Mouse (Mus musculus) thymus, adult 2 months (tissue): ENCODE results near the gene Ehd4. TPM values are rescaled to one million over a fixed set of nuclear protein-coding genes. Genes with fewer than 3 reads are reported as not detected.
A peak's percentile ranks its signal among the peaks of the same experiment; 100 is the strongest.

Experiments
- DNase-seq: peaks from one replicate; pipeline ENCODE4 v3.0.0; 2021
- H3K27ac ChIP-seq: fragments of 200-500 bp; 2 replicates; pipeline ENCODE4 v1.5.1; 2012; ENCODE audit warnings: low read length, control low read depth; ENCODE audit not compliant: control insufficient read depth, insufficient read depth
- H3K27me3 ChIP-seq: fragments of 200-500 bp; 2 replicates; pipeline ENCODE4 v1.6.1; 2012; ENCODE audit warnings: mild to moderate bottlenecking, low read length, moderate library complexity, mixed read lengths; ENCODE audit not compliant: control insufficient read depth, insufficient read depth
- H3K36me3 ChIP-seq: fragments of 200-500 bp; 2 replicates; pipeline ENCODE4 v1.6.1; 2012; ENCODE audit warnings: mild to moderate bottlenecking, low read length, moderate library complexity; ENCODE audit not compliant: control insufficient read depth, insufficient read depth
- H3K4me1 ChIP-seq: fragments of 200-500 bp; replicated peaks from 2 replicates; pipeline ENCODE4 v1.6.1; 2012; ENCODE audit warnings: low read length; ENCODE audit not compliant: control insufficient read depth, insufficient read depth
- H3K4me3 ChIP-seq: fragments of 200-500 bp; 2 replicates; pipeline ENCODE4 v1.5.1; 2012; ENCODE audit warnings: mild to moderate bottlenecking, low read length, control low read depth, moderate library complexity; ENCODE audit not compliant: control insufficient read depth, insufficient read depth
- CTCF ChIP-seq: fragments of 200-500 bp; IDR thresholded peaks from 2 replicates; pipeline ENCODE4 v1.5.1; 2012; ENCODE audit warnings: mild to moderate bottlenecking, control low read depth, low read length, moderate library complexity, borderline replicate concordance; ENCODE audit not compliant: control insufficient read depth, poor library complexity, insufficient read depth; ENCODE audit errors: extremely low read depth
- POLR2A ChIP-seq: fragments of 200-500 bp; IDR thresholded peaks from 2 replicates; pipeline ENCODE4 v1.6.1; 2012; ENCODE audit warnings: mild to moderate bottlenecking, low read length, control low read depth, moderate library complexity; ENCODE audit not compliant: control insufficient read depth, poor library complexity, insufficient read depth; ENCODE audit errors: extremely low read depth
- WGBS: fragments of 180-500 bp; shearing (Covaris S2); methylation state at CpG from one replicate; pipeline ENCODE4 v1.1.7; 2018; 5-methylcytosine and 5-hydroxymethylcytosine counted together
- polyA plus RNA-seq: library from polyadenylated mRNA; depleted of rRNA; stranded (reverse); fragments of >200 nt; gene quantifications from 2 replicates; pipeline ENCODE4 v1.2.3, GENCODE M21; 2012

Ehd4 gene
- polyA plus RNA-seq, 1 experiment: 24.3 TPM

DNA sequence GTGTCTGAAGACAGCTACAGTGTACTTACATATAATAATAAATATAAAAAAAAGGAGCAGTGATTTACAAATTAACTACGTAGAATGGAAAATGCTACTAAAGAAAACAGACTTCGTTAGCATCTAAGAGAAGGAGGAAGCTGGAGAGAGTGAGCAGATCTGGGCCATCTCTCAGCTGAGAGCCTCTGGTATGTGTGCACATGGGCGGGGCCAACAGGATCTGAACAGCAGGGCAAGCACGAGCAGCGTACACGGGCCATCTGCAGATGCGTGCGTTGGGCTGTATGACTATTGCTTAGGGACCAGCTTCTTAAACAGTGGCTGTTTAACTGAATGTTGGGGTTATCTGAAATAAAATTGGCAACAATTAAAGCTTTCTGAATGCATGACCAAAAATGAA is 56.5 kb downstream of the Ehd4 start:
- Histone ChIP-seq H3K36me3 (no peaks in the 10 kb centered on the region), H3K27ac (no peak overlapping the region), H3K4me3 (no peak overlapping the region), H3K27me3 (no peaks in the 10 kb centered on the region), H3K4me1 (no peaks in the 10 kb centered on the region)
- TF ChIP-seq CTCF: no peak
- 92% methylated on average over 8 of the region's 8 CpGs for WGBS
- DNase-seq: no peak

DNA sequence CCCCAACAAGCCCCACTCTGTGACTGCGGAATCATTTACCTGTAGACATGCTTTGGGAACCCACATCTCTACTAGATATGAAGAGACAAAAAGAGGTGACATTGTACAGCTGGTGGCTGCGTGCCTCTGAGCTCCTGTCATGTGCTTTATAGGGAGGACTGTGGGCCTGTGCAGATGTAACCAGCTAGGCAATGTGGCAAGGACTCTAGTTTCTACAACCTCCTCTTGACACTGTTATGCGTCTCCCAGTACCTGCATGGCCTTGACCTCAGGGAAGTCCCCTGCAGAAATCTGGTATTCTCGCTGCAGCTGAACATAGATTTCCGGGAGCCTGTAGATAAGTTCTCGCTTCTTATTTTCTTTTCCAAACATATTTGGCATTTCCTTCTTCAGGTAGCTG is 57.7 kb downstream of the Ehd4 start:
- Histone ChIP-seq H3K27ac (no peak overlapping the region), H3K4me3 (no peak overlapping the region), H3K27me3 (no peaks in the 10 kb centered on the region), H3K4me1 (no peaks in the 10 kb centered on the region), H3K36me3 (no peaks in the 10 kb centered on the region)
- 98% methylated on average over 6 of the region's 6 CpGs for WGBS
- DNase-seq: no peak
- TF ChIP-seq CTCF (no peak), POLR2A (no peak)

DNA sequence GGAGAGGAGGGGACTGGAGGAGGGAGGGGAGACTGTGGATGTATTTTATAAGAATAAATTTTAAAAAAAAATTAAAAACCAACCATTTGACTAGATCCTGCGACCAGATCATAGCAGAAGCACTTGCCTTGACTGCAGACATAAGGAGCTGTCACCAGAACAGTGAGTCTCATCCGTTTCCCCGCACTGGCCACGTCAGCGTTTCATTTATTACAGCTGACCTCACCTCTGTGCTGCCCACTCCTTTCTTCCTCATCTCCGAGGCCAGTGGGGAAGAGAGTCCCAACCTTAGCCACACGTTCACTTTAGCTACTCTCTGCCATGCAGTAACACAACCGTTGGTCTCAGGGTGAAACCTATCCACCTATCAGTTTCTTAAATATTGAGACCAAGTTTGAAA is 58.2 kb downstream of the Ehd4 start:
- no peak for DNase-seq
- Histone ChIP-seq H3K4me3 (no peak overlapping the region), H3K4me1 (no peaks in the 10 kb centered on the region), H3K27ac (no peak overlapping the region), H3K36me3 (no peaks in the 10 kb centered on the region), H3K27me3 (no peaks in the 10 kb centered on the region)
- 93% methylated on average over 8 of the region's 8 CpGs for WGBS
- TF ChIP-seq CTCF (no peak), POLR2A (no peak)

DNA sequence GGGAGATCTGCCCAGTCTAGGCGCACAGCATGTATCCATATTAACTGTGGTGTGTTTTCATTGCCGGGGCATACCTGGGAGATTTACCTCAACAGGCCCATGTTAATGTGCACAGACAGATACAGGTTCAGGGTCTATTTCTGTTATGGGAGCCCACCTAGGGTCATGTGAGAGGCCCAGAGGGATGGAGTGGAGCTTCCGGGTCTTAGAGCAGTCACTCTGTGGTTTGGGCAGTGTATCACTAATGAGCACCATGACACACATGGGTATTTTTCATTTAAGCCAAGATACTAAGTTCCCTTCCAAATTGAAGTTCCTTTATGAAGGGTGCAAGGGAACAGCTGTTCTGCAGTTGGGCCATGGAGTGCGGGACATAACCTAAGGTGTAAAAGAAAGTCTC is 59.2 kb downstream of the Ehd4 start:
- H3K27me3 ChIP-seq: no peaks in the 10 kb centered on the region
- TF ChIP-seq POLR2A: no peak
- TF ChIP-seq CTCF: no peak
- no peaks in the 10 kb centered on the region for H3K4me1 ChIP-seq
- no peak overlapping the region for H3K4me3 ChIP-seq
- no peak for DNase-seq
- WGBS: 96% methylated on average over 4 of the region's 4 CpGs
- no peak overlapping the region for H3K27ac ChIP-seq
- no peaks in the 10 kb centered on the region for H3K36me3 ChIP-seq

DNA sequence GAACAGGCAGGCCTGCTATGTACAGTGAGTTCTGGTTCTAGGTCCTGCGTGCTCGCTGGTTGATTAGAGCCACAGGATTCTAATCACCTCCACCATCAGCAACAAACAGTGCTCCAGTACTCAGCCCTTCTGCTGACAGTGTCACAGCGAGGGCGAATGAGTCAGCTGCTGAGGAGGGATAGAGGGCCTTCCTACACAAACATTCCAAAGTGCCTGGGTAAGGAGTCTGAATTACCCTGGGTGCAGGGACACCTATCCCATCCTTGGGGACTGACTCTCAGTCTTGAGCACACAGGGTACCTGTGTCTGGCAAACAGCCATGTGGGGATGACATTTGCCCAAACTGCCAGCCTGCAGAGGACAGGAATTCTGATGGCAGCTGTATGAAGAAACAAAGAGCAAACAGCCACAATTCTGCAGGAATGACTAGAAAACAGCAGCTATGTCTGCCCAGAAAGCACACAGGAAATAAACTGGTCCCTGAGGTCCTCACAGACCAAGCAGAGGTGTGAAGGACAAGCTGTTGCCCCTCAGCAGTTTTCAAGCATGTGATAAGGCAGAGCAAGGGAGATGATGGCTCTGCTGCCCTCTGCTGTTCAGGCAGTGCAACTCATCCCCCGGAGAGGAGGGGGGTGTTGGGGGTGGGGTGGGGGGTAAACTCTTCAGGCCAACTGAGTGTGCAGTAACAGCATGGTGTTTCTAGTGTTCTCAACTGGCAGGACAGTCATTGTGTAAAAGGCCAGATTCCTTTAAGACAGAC is 60.6 kb downstream of the Ehd4 start:
- WGBS: 77% methylated on average over 5 of the region's 5 CpGs
- no peaks in the 10 kb centered on the region for H3K36me3 ChIP-seq
- TF ChIP-seq CTCF (no peak), POLR2A (no peak)
- no peaks in the 10 kb centered on the region for H3K4me1 ChIP-seq
- DNase-seq: peak; percentile 54
- no peaks in the 10 kb centered on the region for H3K27me3 ChIP-seq
- no peak overlapping the region for H3K4me3 ChIP-seq
- H3K27ac ChIP-seq: no peak overlapping the region

DNA sequence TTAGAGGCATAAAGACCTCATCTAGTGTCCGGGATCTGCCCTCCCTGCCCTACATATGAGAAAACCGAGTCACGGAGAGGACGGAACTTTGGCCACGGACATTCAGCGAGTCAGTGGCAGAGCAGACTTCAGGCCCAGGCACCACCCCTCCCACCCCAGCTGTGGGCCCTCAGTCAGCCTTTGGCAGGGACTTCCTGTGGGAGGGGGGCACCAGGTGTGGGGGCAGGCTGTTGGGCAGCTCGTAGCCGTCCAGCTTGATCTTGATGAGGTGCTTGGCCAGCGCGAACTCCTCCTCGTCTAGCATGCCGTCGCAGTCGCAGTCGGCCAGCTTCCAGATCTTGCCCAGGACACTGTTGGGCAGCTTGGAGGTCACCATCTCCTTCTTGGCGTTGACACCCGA is 63.4 kb downstream of the Ehd4 start:
- Histone ChIP-seq H3K36me3 (no peaks in the 10 kb centered on the region), H3K4me3 (no peak overlapping the region), H3K4me1 (no peaks in the 10 kb centered on the region), H3K27me3 (no peaks in the 10 kb centered on the region), H3K27ac (no peak overlapping the region)
- 95% methylated on average over 17 of the region's 17 CpGs for WGBS
- TF ChIP-seq POLR2A: no peak
- no peak for TF ChIP-seq CTCF
- no peak for DNase-seq

DNA sequence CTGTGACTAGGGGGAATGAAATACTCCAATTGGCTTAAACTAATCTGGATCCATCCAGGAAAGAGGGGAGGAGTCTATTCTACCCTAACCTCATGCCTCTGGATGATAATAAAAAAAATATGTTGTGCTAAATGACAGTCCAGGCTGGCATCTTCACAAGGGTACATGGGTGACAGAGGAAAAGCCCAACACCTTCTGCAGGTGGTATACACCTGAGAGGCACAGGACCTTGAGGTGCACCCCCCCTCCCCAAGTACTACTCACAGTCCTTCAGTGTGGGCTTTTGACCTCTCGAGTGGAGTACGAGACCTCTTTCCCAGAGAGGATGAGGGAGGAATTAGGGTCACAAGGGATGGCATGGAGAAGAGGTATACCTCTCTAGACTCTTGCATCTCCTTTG is 66.5 kb downstream of the Ehd4 start:
- Histone ChIP-seq H3K4me3 (no peak overlapping the region), H3K27ac (no peak overlapping the region), H3K4me1 (no peaks in the 10 kb centered on the region), H3K27me3 (no peaks in the 10 kb centered on the region), H3K36me3 (no peaks in the 10 kb centered on the region)
- TF ChIP-seq CTCF: no peak
- TF ChIP-seq POLR2A: no peak
- DNase-seq: no peak
- WGBS: 93% methylated on average over 2 of the region's 2 CpGs
